Mouse (Mus musculus) neural tube, embryonic 14.5 days (tissue): ENCODE results near the gene St3gal4. TPM values are rescaled to one million over a fixed set of nuclear protein-coding genes. Genes with fewer than 3 reads are reported as not detected.

Experiments used
- ATAC-seq: fragments of 200-750 bp; cut with Nextera tagmentation; 2 replicates; pipeline ENCODE4 v1.8.0; 2017; ENCODE audit warnings: low read depth, mild to moderate bottlenecking, moderate TSS enrichment, moderate library complexity
- H3K27ac ChIP-seq: fragments of 300-500 bp; sonication (generic); 2 replicates; pipeline ENCODE4 v1.5.1; 2014; ENCODE audit warnings: low read depth, mild to moderate bottlenecking, control low read depth, low read length, moderate library complexity, mixed read lengths
- H3K27me3 ChIP-seq: fragments of 300-500 bp; sonication (generic); 2 replicates; pipeline ENCODE4 v1.6.1; 2014; ENCODE audit warnings: low read length; ENCODE audit not compliant: control insufficient read depth, insufficient read depth
- H3K36me3 ChIP-seq: fragments of 300-500 bp; sonication (generic); 2 replicates; pipeline ENCODE4 v1.6.1; 2014; ENCODE audit warnings: low read length, mixed read lengths; ENCODE audit not compliant: control insufficient read depth, insufficient read depth
- H3K4me1 ChIP-seq: fragments of 300-500 bp; sonication (generic); 2 replicates; pipeline ENCODE4 v1.6.1; 2014; ENCODE audit warnings: low read length; ENCODE audit not compliant: control insufficient read depth, insufficient read depth
- H3K4me2 ChIP-seq: fragments of 300-500 bp; sonication (generic); 2 replicates; pipeline ENCODE4 v1.6.1; 2014; ENCODE audit warnings: mild to moderate bottlenecking, low read depth, low read length, control low read depth
- H3K4me3 ChIP-seq: fragments of 300-500 bp; sonication (generic); 2 replicates; pipeline ENCODE4 v1.5.1; 2014; ENCODE audit warnings: low read depth, low read length, control low read depth, mixed read lengths
- H3K9ac ChIP-seq: fragments of 300-500 bp; sonication (generic); replicated peaks from 2 replicates; pipeline ENCODE4 v1.6.1; 2014; ENCODE audit warnings: low read depth, mild to moderate bottlenecking, control low read depth, low read length, mixed read lengths
- H3K9me3 ChIP-seq: fragments of 300-500 bp; sonication (generic); 2 replicates; pipeline ENCODE4 v1.6.1; 2016; ENCODE audit warnings: low read length; ENCODE audit not compliant: control insufficient read depth
- WGBS: fragments of 180-500 bp; shearing (Covaris S2); extraction: QIAGEN DNeasy Blood & Tissue Kit; methylation state at CpG from one replicate; pipeline ENCODE4 v1.1.7; 2014; 5-methylcytosine and 5-hydroxymethylcytosine counted together
- polyA plus RNA-seq: library from polyadenylated mRNA; unstranded; fragments of >200 nt; fragmentation: Nextera tagmentation; extraction: Ambion mirVana; gene quantifications from 2 replicates; pipeline ENCODE4 v1.2.1, GENCODE M21; 2014

St3gal4 gene
- polyA plus RNA-seq, 1 experiment from 2014 or later = 8.9 TPM

DNA sequence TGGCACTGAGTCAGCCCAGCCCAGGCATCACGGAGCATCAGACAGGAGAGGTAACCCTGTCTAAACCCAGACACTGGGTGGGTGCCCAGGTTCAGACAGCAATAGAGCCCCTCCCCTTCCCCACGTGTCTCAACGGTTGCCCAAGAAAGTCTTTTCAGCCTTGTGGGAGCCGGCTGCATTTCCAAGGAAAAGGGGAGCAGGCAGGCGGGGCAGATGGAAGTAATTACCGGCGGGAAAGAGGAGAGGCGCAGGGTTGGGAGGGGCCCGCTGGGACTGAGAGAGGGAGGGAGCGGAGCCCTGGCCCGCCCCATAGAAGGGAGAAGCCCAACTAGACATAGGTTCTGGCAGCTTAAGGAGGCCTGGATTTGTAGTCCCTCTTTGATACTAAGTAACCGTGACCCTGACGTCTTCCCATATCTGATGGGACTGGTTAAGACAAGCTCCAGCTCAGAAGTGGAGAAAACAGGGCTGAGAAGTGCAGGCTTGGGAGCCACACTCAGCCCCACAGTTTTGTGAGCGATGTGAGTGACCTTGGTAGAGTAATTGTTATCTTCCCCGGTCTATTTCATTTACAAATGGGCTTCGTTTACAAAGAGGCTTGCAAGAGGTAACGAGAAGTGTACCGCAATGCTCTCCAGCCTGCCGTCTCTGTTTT lies 7.0 kb downstream of the St3gal4 start:
- Histone ChIP-seq H3K4me3 (no peak overlapping the region), H3K36me3 (no peaks in the 10 kb centered on the region), H3K27ac (no peak overlapping the region), H3K9ac (no peak overlapping the region), H3K4me1 (peaks cover 6% of the 10 kb centered on the region; the same call in 1 of the 2 replicates), H3K9me3 (no peaks in the 10 kb centered on the region), H3K27me3 (no peaks in the 10 kb centered on the region), H3K4me2 (no peak overlapping the region)
- 14% methylated on average over 19 of the region's 19 CpGs for WGBS
- ATAC-seq = no peak

DNA sequence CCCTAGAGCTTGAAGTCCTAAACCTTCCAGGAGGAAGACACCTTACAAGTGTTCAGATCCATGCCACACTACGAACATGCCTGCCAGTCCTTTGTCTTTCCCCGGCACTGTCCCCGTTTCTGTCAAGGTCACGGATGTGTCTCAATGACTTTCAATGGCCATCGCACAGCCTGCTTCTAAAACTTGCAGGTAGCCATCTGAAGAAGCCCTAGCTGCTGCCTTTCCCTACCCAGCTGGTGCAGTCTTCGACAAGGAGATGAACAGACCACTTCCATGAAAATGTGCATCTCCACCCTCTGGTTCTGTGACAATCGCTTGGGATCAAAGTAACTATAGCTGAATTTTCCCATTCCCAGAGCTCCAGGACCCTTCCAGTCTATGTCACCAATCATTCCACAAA lies 7.6 kb downstream of the St3gal4 start:
- H3K4me2 ChIP-seq = no peak overlapping the region
- no peaks in the 10 kb centered on the region for H3K36me3 ChIP-seq
- no peak overlapping the region for H3K9ac ChIP-seq
- ATAC-seq = no peak
- 80% methylated on average over 7 of the region's 7 CpGs for WGBS
- H3K27ac ChIP-seq = no peak overlapping the region
- H3K27me3 ChIP-seq = no peaks in the 10 kb centered on the region
- no peaks in the 10 kb centered on the region for H3K9me3 ChIP-seq
- H3K4me1 ChIP-seq = peaks cover 6% of the 10 kb centered on the region; the same call in 1 of the 2 replicates
- H3K4me3 ChIP-seq = no peak overlapping the region

DNA sequence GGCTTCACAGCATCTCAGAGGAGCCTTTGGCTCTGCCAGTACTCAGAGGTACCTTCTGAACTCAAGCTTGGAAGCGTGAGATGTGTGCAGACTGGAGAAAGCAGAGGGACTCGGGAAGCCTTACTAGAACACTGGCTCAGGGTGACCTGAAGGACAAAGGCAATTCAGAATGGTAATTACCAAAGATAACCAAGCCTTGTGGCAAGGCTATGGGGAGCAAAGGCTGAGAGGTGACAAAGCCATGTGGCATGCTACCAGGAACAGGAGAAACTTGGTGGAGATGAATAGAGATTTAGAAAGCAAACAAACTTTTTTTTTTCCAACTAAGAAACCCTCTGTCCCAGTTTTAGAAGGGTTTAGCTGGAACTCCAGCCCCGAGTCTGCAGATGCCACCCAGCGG lies 8.5 kb downstream of the St3gal4 start:
- H3K36me3 ChIP-seq = no peaks in the 10 kb centered on the region
- no peaks in the 10 kb centered on the region; the same call in 1 of the 2 replicates for H3K4me1 ChIP-seq
- no peak for ATAC-seq
- H3K9ac ChIP-seq = no peak overlapping the region
- 77% methylated on average over 4 of the region's 4 CpGs for WGBS
- H3K9me3 ChIP-seq = no peaks in the 10 kb centered on the region
- no peak overlapping the region for H3K27ac ChIP-seq
- H3K4me3 ChIP-seq = no peak overlapping the region
- H3K4me2 ChIP-seq = no peak overlapping the region
- no peaks in the 10 kb centered on the region for H3K27me3 ChIP-seq

GRCm38 (mm10) chr9:35110051-35110450 lies 9.0 kb downstream of the St3gal4 start:
- H3K27me3 ChIP-seq = no peaks in the 10 kb centered on the region
- WGBS = 93% methylated on average over 5 of the region's 5 CpGs

GRCm38 (mm10) chr9:35108916-35109315 lies 10.2 kb downstream of the St3gal4 start:
- Histone ChIP-seq H3K4me1 (no peaks in the 10 kb centered on the region), H3K27me3 (no peaks in the 10 kb centered on the region), H3K9me3 (no peaks in the 10 kb centered on the region), H3K4me2 (no peak overlapping the region), H3K36me3 (no peaks in the 10 kb centered on the region), H3K9ac (no peak overlapping the region), H3K27ac (no peak overlapping the region), H3K4me3 (no peak overlapping the region)
- 59% methylated on average over 5 of the region's 5 CpGs for WGBS
- ATAC-seq = no peak

More at GRCm38 (mm10) chr9:35110051-35110450, 9.0 kb downstream of the St3gal4 start:
- no peak overlapping the region for H3K4me3 ChIP-seq
- H3K4me1 ChIP-seq = no peaks in the 10 kb centered on the region
- no peak overlapping the region for H3K27ac ChIP-seq
- H3K9ac ChIP-seq = no peak overlapping the region
- no peaks in the 10 kb centered on the region for H3K9me3 ChIP-seq
- H3K36me3 ChIP-seq = no peaks in the 10 kb centered on the region
- no peak for ATAC-seq
- H3K4me2 ChIP-seq = no peak overlapping the region

DNA sequence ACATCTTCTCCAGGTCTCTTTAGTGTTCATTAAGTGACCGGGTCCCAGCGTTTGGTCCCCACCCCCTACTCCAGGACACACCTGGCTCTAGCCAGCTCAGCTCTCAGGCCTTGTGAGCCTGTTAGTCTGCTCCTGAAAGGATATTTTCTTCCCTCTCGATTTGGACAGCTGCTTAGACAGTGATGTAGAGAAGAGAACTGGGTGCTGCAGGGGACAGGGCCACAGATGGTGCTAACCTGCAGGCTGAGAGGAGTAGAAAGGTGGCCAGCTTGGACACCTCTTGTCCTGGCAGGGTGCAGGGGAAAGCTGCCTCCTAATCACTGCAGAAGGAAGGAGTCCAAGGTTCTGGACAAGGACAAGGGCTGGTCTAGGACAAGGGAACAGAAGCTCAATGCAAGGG lies 11.0 kb downstream of the St3gal4 start:
- Histone ChIP-seq H3K4me2 (no peak overlapping the region), H3K9me3 (no peaks in the 10 kb centered on the region), H3K4me1 (no peaks in the 10 kb centered on the region), H3K36me3 (no peaks in the 10 kb centered on the region), H3K27me3 (no peaks in the 10 kb centered on the region), H3K27ac (no peak overlapping the region), H3K4me3 (no peak overlapping the region), H3K9ac (no peak overlapping the region)
- WGBS = 83% methylated on average over 3 of the region's 3 CpGs
- no peak for ATAC-seq

- no peaks in the 10 kb centered on the region for H3K9me3 ChIP-seq
- H3K36me3 ChIP-seq = no peaks in the 10 kb centered on the region
- 95% methylated on average over 5 of the region's 5 CpGs for WGBS
- no peak overlapping the region for H3K9ac ChIP-seq
- no peak overlapping the region for H3K4me2 ChIP-seq
- H3K27me3 ChIP-seq = no peaks in the 10 kb centered on the region
- ATAC-seq = no peak
- no peak overlapping the region for H3K4me3 ChIP-seq
- H3K27ac ChIP-seq = no peak overlapping the region
- H3K4me1 ChIP-seq = no peaks in the 10 kb centered on the region
Observed at GRCm38 (mm10) chr9:35107396-35107795, 11.7 kb downstream of the St3gal4 start.

GRCm38 (mm10) chr9:35105884-35106880 lies 12.9 kb downstream of the St3gal4 start:
- no peak for ATAC-seq
- no peaks in the 10 kb centered on the region for H3K4me1 ChIP-seq

GRCm38 (mm10) chr9:35105438-35105837 lies 13.6 kb downstream of the St3gal4 start:
- Histone ChIP-seq H3K4me2 (no peak overlapping the region), H3K27me3 (no peaks in the 10 kb centered on the region), H3K36me3 (no peaks in the 10 kb centered on the region), H3K4me1 (no peaks in the 10 kb centered on the region), H3K9ac (no peak overlapping the region), H3K9me3 (no peaks in the 10 kb centered on the region), H3K27ac (no peak overlapping the region), H3K4me3 (no peak overlapping the region)
- 74% methylated on average over 2 of the region's 2 CpGs for WGBS
- no peak for ATAC-seq

More at GRCm38 (mm10) chr9:35105884-35106880, 12.9 kb downstream of the St3gal4 start:
- Histone ChIP-seq H3K27ac (no peak overlapping the region), H3K36me3 (no peaks in the 10 kb centered on the region), H3K9me3 (no peaks in the 10 kb centered on the region), H3K27me3 (no peaks in the 10 kb centered on the region), H3K4me2 (no peak overlapping the region), H3K9ac (no peak overlapping the region), H3K4me3 (no peak overlapping the region)
- WGBS = 69% methylated on average over 14 of the region's 15 CpGs
